Mouse (Mus musculus) layer of hippocampus, adult 18-20 months (tissue): Measurements from ENCODE around the gene Tex22. TPM values are rescaled to one million over a fixed set of nuclear protein-coding genes. Genes with fewer than 3 reads are reported as not detected.

ENCODE experiments used
- DNase-seq, 2 experiments: peaks; one replicate each; pipeline ENCODE4 v3.0.0; 2022; ENCODE audit warnings: low spot score in 2 of 2
- total RNA-seq, 2 experiments: library from RNA; stranded (reverse); gene quantifications; 2 replicates each; pipeline ENCODE4 v1.2.3; 2021

Gene Tex22
- total RNA-seq, 2 experiments from 2014 or later, result 0.32 to 0.91 TPM

DNA sequence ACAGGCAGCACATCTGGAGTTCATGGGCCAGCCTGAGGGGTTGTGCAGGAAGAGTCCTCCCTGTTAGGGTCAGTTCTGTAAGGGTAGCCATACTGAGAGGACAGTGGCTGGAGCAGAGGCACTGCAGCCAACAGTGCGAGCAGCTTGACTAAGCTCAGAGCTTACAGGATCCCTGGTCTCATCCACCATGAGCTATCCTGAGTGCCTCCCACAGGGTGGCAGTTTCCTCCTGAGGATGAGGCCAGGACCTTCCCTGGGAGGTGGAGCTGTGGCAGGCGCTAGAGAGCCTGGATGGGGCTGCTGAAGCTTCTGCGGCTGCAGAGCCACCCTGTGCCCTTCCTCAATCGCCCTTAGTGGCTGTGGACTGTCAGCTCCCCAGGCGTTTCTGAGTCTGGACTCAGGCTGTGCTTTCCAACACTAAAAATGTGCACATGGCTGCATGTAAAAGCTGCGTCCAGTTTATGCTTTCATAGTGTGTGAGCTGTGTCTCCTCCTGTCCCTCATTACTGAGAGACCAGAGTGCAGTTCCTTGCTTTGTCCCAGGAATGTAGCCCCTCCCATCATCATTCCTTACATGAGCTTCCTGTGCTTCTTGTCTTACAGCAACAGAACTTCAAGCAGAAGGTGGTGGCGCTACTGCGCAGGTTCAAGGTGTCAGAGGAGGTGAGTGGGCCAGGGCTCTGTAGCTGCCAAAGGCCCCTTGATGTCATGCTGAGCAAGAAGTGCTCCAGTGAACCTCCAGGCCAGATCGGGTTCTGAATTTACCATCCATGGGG lies 22.5 kb upstream of the Tex22 start:
- DNase-seq, result no peak

- DNase-seq, result no peak
These were observed 18.2 kb upstream of the Tex22 start for GRCm38 (mm10) chr12:113056089-113056488.

DNA sequence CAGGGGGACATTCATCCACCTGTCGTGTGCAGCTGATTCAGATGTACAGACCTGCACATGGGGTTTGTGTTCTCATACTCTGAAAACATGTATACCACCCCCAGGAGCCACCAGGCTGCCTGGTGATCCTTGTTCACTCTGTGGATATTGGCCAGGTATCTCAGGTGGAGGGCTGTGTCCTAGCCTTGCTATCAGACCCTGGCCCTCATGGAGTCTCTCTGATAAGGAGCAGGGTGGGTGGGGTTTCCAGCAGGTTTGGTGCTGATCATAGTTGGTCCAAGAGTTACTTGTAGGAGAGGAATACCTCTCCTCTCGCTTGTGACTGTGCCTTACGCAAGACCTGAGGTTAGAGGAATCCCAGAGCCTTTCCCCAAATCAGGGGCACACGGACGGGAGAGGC lies 14.1 kb upstream of the Tex22 start:
- no peak for DNase-seq

DNA sequence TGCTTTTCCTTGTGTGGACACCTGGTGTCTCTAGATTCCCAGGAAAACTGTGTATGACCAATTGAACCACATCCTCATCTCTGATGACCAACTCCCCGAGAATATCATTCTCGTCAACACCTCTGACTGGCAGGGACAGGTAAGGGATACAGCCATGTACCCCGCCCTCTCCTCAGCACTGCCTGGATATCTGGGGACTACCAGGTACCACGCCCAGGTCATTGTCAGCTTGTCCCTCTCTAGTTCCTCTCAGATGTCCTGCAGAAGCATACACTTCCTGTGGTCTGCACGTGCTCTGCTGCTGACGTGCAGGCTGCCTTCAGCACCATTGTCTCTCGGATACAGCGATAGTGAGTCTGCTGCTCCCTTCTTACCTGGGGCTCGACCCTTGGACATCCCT lies 12.7 kb upstream of the Tex22 start:
- DNase-seq, result no peak

DNA sequence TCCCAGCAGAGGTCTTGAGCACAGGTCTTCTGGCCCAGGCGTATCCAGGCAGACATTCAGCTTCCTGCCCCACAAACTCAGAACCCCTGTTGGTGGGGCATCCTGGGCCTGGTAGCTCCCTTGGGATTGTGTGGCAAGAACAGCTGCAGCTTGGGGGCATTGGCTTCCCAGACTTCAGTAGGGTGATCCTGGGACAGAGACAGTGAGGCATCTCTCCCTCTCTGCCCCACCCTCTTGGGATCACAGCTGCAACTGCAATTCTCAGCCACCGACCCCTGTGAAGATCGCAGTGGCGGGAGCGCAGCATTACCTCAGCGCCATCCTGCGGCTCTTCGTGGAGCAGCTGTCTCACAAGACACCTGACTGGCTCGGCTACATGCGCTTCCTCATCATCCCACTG lies 12.1 kb upstream of the Tex22 start:
- DNase-seq, result no peak

DNA sequence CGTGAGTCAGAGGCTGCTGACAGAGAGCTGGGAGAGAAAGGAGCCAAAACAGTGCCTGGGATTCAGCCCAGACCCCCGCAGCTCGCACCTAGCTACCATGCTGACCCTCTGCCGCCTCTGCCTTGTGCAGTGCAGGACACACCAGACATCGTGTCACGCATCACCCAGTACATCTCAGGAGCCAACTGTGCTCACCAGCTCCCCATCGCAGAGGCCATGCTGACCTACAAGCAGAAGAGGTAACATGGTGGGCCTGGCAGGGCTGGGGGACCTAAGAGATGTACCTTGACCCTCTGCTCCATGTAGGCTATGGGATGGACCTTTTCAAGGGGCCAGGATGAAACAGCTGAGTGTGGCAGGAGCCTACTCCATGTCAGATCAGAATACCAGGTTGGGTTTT lies 10.6 kb upstream of the Tex22 start:
- DNase-seq, result no peak

GRCm38 (mm10) chr12:113068002-113068401 lies 6.3 kb upstream of the Tex22 start:
- DNase-seq, result no peak

GRCm38 (mm10) chr12:113069389-113069788 lies 4.9 kb upstream of the Tex22 start:
- DNase-seq, result no peak

DNA sequence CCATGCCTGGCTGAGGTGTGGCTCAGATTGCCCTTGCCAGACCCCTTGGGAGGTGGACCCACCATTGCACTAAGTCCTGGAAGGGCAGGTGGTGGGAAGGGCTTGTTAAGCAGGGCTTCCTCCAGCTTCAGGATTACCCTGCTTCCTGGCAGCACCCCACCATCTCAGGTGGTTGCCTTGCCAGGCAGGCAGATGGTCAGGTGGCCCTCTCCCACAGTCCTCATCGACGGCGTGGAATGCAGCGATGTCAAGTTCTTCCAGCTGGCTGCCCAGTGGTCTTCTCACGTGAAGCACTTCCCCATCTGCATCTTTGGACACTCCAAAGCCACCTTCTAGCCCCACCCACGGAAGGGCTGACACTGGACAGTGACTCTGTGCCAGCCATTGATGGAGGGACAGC lies 3.0 kb upstream of the Tex22 start:
- DNase-seq, result no peak

DNA sequence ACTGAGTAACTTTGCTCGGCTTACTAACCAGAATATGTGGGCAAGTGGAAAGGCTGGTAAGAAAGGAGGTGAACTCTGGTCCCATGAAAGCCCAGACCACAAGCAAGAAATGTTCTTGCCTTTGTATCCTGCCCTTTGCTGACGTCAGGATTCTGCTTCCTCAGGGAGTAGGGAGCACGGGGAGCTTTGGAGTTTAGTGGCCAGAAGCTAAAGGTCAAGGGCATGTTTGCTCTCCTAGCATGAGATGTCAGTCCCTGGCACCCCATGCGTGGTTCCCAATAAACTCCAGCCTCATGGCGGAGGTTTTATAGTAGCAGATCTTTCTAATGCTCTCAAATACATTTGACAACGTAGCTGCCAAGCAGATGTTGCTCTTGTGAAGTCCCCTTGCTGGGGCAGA lies 2.5 kb upstream of the Tex22 start:
- no peak for DNase-seq

DNA sequence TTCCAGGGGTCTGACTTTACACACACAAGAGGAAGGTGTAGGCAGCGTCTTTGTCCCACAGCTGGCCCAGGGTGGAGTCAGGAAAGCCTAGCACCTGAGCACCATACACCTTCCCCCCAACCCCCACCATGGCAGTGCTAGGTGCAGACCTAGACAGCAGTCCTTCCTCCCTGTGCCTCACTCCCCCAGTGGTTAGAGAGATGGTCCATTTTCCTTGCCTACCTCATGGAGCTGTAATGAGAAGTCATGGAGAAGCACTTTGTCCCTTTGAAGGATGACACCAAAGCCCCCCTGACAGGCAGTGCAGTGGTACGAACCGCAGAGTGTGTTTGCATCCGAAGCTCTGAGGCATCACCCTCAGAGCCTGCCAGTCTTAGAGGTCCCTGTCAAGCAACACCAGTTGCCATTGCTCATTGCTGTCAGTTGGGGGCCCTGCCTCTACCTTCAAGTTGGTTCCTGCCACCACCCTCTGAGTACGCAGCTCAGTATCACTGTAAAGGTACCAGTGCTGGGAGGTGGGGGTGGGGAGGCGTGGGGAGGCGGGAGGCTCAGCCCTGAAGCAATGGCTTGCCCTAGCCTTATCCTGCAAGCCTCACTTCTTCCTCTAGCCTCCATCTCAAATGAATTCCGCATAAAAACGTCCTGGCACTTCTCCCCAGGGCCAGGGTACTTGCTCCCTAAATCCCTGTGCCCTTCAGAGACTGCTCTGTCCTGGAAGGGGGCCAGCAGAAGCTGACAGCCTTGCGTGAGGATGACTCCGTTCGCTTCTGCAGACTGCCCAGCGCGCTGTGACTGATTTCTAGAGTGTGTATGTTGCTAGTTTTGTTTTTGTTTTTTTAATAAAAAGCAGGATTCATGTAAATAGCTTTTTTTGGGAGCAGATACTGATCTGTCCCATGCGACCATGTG lies 628 bp upstream of the Tex22 start:
- peak in 1 of 2 experiments; percentile 21 for DNase-seq

GRCm38 (mm10) chr12:113075063-113075454 lies 757 bp downstream of the Tex22 start:
- DNase-seq, result peak; percentile 76 to 89

GRCm38 (mm10) chr12:113075486-113075885 lies 1.2 kb downstream of the Tex22 start:
- no peak for DNase-seq

GRCm38 (mm10) chr12:113087276-113087675 lies 13.0 kb downstream of the Tex22 start:
- no peak for DNase-seq

DNA sequence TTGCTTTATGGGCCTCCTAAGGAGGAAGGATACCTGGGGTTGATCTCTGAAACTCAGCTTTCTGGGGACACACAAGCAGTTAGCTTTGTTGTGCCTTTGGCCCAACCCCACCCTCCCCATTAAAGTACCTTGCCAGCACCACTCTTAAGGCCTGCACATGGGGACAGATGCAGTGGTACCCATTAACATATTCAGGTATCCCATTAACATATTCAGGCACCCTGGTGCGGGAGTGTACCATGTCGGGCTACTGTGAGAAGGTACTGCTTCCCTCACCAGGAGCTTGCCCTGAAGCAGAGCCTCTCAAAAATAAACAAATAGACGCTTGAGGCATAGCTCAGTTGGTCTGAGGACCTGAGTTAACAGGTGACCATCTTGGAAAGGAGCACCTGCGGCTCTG lies 13.7 kb downstream of the Tex22 start:
- no peak for DNase-seq

DNA sequence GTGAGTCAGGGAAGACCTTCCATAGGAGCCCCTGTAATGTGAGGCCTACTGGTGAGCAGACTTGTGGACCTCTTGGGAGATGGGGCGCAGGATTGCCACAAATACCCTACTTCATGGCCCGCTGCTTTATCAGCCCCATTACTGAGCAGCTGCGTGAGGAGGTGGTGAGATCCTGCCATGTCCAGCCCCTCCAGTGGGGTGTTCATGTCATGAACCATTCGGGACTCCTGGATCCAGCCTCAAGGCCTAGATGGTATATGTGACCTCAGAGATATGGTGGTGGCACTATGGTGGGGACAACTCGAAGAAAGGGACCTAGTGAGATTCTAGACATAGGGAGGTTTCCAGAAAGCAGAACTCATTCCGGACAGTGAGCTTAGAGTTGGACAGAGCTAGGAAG lies 14.8 kb downstream of the Tex22 start:
- no peak for DNase-seq

- DNase-seq, result no peak
These were observed 15.8 kb downstream of the Tex22 start for GRCm38 (mm10) chr12:113090053-113090452.

- DNase-seq, result no peak
These were observed 22.7 kb downstream of the Tex22 start for GRCm38 (mm10) chr12:113097040-113097439.

- DNase-seq, result no peak
These were observed 23.5 kb downstream of the Tex22 start, which contains the start of gene Mta1 for GRCm38 (mm10) chr12:113097749-113098281. Gene Mta1 (plus strand): TSS chr12:113098278.

- DNase-seq, result no peak
These were observed 24.3 kb downstream of the Tex22 start for GRCm38 (mm10) chr12:113098530-113099151.

GRCm38 (mm10) chr12:113099470-113100237 lies 25.4 kb downstream of the Tex22 start:
- no peak for DNase-seq
